22 mouse cellular contexts compared by ENCODE assay signal in genomic region chr3:145103770-145104169, GRCm38 (mm10). TPM values are rescaled to one million over a fixed set of nuclear protein-coding genes. Genes with fewer than 3 reads are reported as not detected.
A peak's percentile ranks its signal among the peaks of the same experiment; 100 is the strongest.
DNase-seq lines count a peak whose midpoint lies in the region; TF ChIP-seq lines count a peak whose summit lies in the region.
"Had no signal": no experiment of that assay in that cellular context is flagged by ENCODE, and none has a peak within 500 bp of the region (broad histone marks: within the 10 kb centered on the region; RNA-seq: fewer than 3 reads in every experiment).

No protein-coding gene starts in this region.

- no peak overlapping the region for H3K9ac ChIP-seq in heart, adult 2 months (ENCODE audit: low read depth, low read length)
- H3K9ac ChIP-seq: embryonic facial prominence, embryonic 13.5 days had no signal

- no peaks in the 10 kb centered on the region for H3K79me2 ChIP-seq in heart, adult 2 months (replicated peaks; ENCODE audit: control insufficient read depth, insufficient read depth, low read length)

- H3K4me1 ChIP-seq in heart, adult 2 months (ENCODE audit: control insufficient read depth, insufficient read depth, low read length), result peaks cover 16% of the 10 kb centered on the region
- H3K4me1 ChIP-seq: embryonic facial prominence, embryonic 13.5 days; limb, embryonic 10.5 days; midbrain, embryonic 10.5 days had no signal

- H3K36me3 ChIP-seq in heart, adult 2 months (ENCODE audit: control insufficient read depth, insufficient read depth, low read length), result peaks cover 3% of the 10 kb centered on the region
- H3K36me3 ChIP-seq: embryonic facial prominence, embryonic 13.5 days; limb, embryonic 10.5 days; midbrain, embryonic 10.5 days had no signal

- DNase-seq in heart, adult 11 months, result peak; percentile 73
- no peak for DNase-seq in heart, adult 2 months
- DNase-seq in 3T3-L1 (ENCODE audit: low read depth, low spot score) (peak; percentile 86), NIH3T3 (ENCODE audit: low read depth) (peak; percentile 44)
- peak; percentile 73 for DNase-seq in fibroblast of lung, adult 2 months (ENCODE audit: low read depth)
- DNase-seq in Muller cell, postnatal 12 days (ENCODE audit: inconsistent ontology term), result no peak
- no peak for DNase-seq in spleen, postnatal 4 days (ENCODE audit: low spot score in 2 of 2)
- DNase-seq in left cerebral cortex, adult 8-10 months (ENCODE audit: low spot score in 2 of 2), result no peak
- DNase-seq: adrenal gland, adult 8-10 months; gastrocnemius, postnatal 10 days; kidney, adult 8-10 months; kidney, postnatal 25 days; lung, adult 18-20 months; lung, postnatal 14 days; retina, postnatal 1 day; thymus, postnatal 25 days had no signal

- H3K4me3 ChIP-seq in heart, adult 2 months, result no peak overlapping the region
- H3K4me3 ChIP-seq: embryonic facial prominence, embryonic 13.5 days; left cerebral cortex, adult 2 months; limb, embryonic 10.5 days; midbrain, embryonic 10.5 days had no signal

- intact Hi-C loops in heart, adult 2 months (cut with DNase I), result no loop called here

- TF ChIP-seq CTCF in heart, adult 2 months (IDR thresholded peaks at IDR 0.05), result no peak

- H3K27ac ChIP-seq in heart, adult 2 months, result no peak overlapping the region
- H3K27ac ChIP-seq: embryonic facial prominence, embryonic 13.5 days; left cerebral cortex, adult 2 months; limb, embryonic 10.5 days; midbrain, embryonic 10.5 days had no signal

- no peak for TF ChIP-seq EP300 in heart, adult 2 months (IDR thresholded peaks at IDR 0.05; ENCODE audit: insufficient read depth, low read depth, low read length)

- TF ChIP-seq POLR2A in heart, adult 2 months (IDR thresholded peaks at IDR 0.05; ENCODE audit: insufficient read depth, low read depth, low read length), result no peak

- 45% methylated on average over 5 of the region's 5 CpGs for WGBS in heart, adult 2 months

- H3K27me3 ChIP-seq in heart, adult 2 months (ENCODE audit: control insufficient read depth, insufficient read depth, low read length), result no peaks in the 10 kb centered on the region
- H3K27me3 ChIP-seq: embryonic facial prominence, embryonic 13.5 days had no signal

RNA-seq across cellular contexts. Expression of gene Clca2, which starts 4.5 kb away (rescaled TPM):
- total RNA-seq in heart, adult 2 months (2021), result under 1 TPM; 0.10 to 0.11 TPM
- 0.06 and 0.12 TPM in 2 replicates for polyA plus RNA-seq in heart, adult 2 months (2012; rRNA removed)
- not detected for total RNA-seq in left cerebral cortex, adult 8-10 months (2022)
- total RNA-seq: left cerebral cortex, adult 2 months; liver, adult 2 months had no signal
- polyA plus RNA-seq: inflammation-experienced regulatory T-cells, adult 6 months; liver, adult 2 months had no signal

RNA-seq across cellular contexts. Expression of gene Odf2l, which starts 14.6 kb away (rescaled TPM):
- 10 to 100 TPM; 10.1 to 13.2 TPM for total RNA-seq in heart, adult 2 months (2021)
- polyA plus RNA-seq in heart, adult 2 months (2012; rRNA removed), result 2.6 and 5.9 TPM in 2 replicates
- 10 to 100 TPM; 18.5 to 25.9 (median 21.5) TPM for total RNA-seq in left cerebral cortex, adult 8-10 months (2022)

Comparison
In these comparisons a context has a peak if more than half of its experiments do, and no peak if none do; other contexts are left out.
1. DNase-seq: peak in heart, adult 11 months (single experiment), 3T3-L1 (single experiment), NIH3T3 (single experiment) and fibroblast of lung, adult 2 months (single experiment); none in heart, adult 2 months (0 of 2), Muller cell, postnatal 12 days (single experiment), spleen, postnatal 4 days (0 of 2) and left cerebral cortex, adult 8-10 months (0 of 2).